Mouse (Mus musculus) monocyte, adult 2 months (primary cell): ENCODE results near the gene Unc5b.

Experiments
- DNase-seq, 2 experiments: peaks; one replicate each; pipeline ENCODE4 v3.0.0; 2022; ENCODE audit warnings: low spot score in 2 of 2, low read depth in 1 of 2

The Unc5b gene

GRCm38 (mm10) chr10:60723345-60723744 lies 108.0 kb downstream of the Unc5b start:
- no peak for DNase-seq

GRCm38 (mm10) chr10:60721640-60722039 lies 109.7 kb downstream of the Unc5b start:
- no peak for DNase-seq

- DNase-seq = no peak
Measured at GRCm38 (mm10) chr10:60720461-60720860, 110.9 kb downstream of the Unc5b start.

- DNase-seq = no peak
Measured at GRCm38 (mm10) chr10:60718491-60718890, 112.9 kb downstream of the Unc5b start.

GRCm38 (mm10) chr10:60716449-60716848 lies 114.9 kb downstream of the Unc5b start:
- DNase-seq = no peak
